Mouse (Mus musculus) liver, adult 2 months (tissue): ENCODE data around the gene Sec11a.

ENCODE experiments used
- CTCF ChIP-seq: fragments of 200-500 bp; IDR thresholded peaks from 2 replicates; pipeline ENCODE4 v1.5.1; 2011; ENCODE audit warnings: low read depth, low read length, control low read depth
- POLR2A ChIP-seq: fragments of 200-500 bp; IDR thresholded peaks from 2 replicates; pipeline ENCODE4 v1.6.1; 2011; ENCODE audit warnings: low read length, control low read depth; ENCODE audit not compliant: insufficient read depth; ENCODE audit errors: extremely low read depth

DNA sequence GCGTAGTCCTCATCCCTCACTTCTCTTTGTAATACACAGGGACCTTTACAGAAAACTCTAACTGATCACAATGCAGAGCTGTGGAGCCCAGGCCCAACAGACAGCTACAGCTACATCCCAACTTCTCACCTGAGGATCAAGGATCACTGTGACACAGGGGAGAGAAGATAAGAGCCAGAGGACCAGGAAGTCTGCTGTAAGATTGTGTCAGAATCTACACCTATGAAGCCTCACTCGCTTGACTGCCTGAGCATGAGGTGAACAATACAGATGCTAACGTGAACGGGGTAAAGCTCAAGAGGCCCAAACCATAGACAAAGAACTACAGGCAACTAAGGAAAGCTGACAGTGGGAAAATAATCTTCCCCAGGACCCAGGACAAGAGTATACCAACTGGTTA is 7.8 kb downstream of the Sec11a start:
- TF ChIP-seq CTCF = no peak
- TF ChIP-seq POLR2A = no peak
